Mouse (Mus musculus): Measurements from ENCODE around the gene Mtmr12. TPM values are rescaled to one million over a fixed set of nuclear protein-coding genes. Genes with fewer than 3 reads are reported as not detected.

Mtmr12 gene
- total RNA-seq, 2 experiments from 2014 or later: 3.5 to 5.6 TPM

DNA sequence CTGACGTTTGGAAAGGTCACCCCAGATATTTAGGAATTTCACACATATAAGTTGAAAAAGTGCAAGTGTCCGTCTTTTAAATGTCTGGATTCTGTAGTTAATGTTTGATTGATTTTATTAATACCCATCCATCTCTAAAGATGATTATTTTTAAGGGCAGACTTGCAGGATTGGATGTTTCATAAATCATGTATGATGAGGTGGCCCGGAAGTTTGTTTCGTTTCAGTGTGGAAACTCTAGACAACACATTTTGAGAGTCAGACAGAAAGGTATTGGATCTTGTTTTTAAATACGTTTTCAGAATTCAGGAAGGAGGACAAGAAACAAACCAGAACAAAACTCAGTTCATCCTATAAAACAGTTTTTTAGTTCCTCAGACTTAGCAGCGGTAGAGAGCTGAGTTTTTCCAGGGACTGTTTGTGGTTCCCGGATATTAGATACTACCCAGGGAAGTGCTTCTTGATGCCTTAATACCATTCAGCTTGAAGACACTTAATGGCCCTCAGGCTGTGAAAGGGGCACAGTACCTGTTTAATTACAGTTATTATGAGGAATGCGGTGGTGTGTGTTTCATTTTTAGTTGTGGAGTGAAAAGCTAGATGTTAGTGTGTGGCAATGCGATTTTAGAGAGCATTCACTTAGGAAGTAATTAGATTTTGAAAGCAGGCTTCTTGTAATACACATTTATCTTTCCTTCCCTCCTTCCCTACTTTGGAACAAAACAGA is 118.0 kb downstream of the Mtmr12 start:
- Histone ChIP-seq H3K27ac (peak overlapping the region; percentile 99), H3K4me3 (peak overlapping the region; percentile 100)
- DNase-seq: no peak
- TF ChIP-seq CTCF (IDR thresholded peaks at IDR 0.05): no peak
- intact Hi-C loops (cut with DNase I): loop anchor here (5.0 kb wide), 1 partner anchor 116 kb away; the partner anchor contains the start of gene Mtmr12

Small RNAs within 50 kb of the gene (microRNA-seq; reads per million reads assigned to microRNA genes)
- gene Mir1898: not detected

Other genes with a start within 250 kb of the Mtmr12 start
- gene Sub1, start 208.0 kb upstream of the Mtmr12 start, total RNA-seq (2021): 100 to 1,000 TPM in 1 of 2 experiments, 10 to 100 TPM in 1; 76.1 to 121 TPM
- gene Zfr, start 87.2 kb upstream of the Mtmr12 start, total RNA-seq (2021): 10 to 100 TPM; 68.3 to 69.8 TPM
- 10 to 100 TPM; 77.0 to 80.0 TPM for gene Golph3, start 116.4 kb downstream of the Mtmr12 start, total RNA-seq (2021)
- not detected for gene 1810049J17Rik, start 116.9 kb downstream of the Mtmr12 start, total RNA-seq (2021)